ENCODE assay signal across 25 mouse cellular contexts in genomic region chrX:134245946-134246345, GRCm38 (mm10). TPM values are rescaled to one million over a fixed set of nuclear protein-coding genes. Genes with fewer than 3 reads are reported as not detected.
DNase-seq lines count a peak whose midpoint lies in the region; ATAC-seq lines count a peak whose summit lies in the region.
"Had no signal": no experiment of that assay in that cellular context is flagged by ENCODE, and none has a peak within 500 bp of the region (broad histone marks: within the 10 kb centered on the region; RNA-seq: fewer than 3 reads in every experiment).

No protein-coding gene starts in this region.

- DNase-seq in adrenal gland, adult 8-10 months = peak; percentile 13
- no peak for DNase-seq in adrenal gland, postnatal 4 days (ENCODE audit: low spot score in 2 of 2)
- peak; percentile 18 for DNase-seq in adrenal gland, postnatal 14 days
- peak; percentile 3 for DNase-seq in adrenal gland, postnatal 25 days
- DNase-seq: cerebellum, adult 11-12 months; cerebellum, adult 8-10 months; cerebellum, postnatal 10 days; cerebellum, postnatal 36 days; embryo, embryonic 11 days; gastrocnemius, postnatal 10 days; gastrocnemius, postnatal 36 days; heart, adult 2 months; heart, postnatal 14 days; heart, postnatal 4 days had no signal

- ATAC-seq in cerebellum, adult (ENCODE audit: insufficient number of reproducible peaks, low FRiP score, low TSS enrichment) = no peak
- no peak for ATAC-seq in monocyte, adult 5-6 weeks (replicated peaks; ENCODE audit: insufficient number of reproducible peaks, low FRiP score, low TSS enrichment, poor library complexity, severe bottlenecking)
- ATAC-seq: CD4-positive, CD25-positive, alpha-beta regulatory T cell, adult 4 months; forebrain, embryonic 13.5 days; forebrain, embryonic 16.5 days; hindbrain, postnatal 0 days; inflammation-experienced regulatory T-cells, adult 6 months; intestine, embryonic 16.5 days had no signal

RNA-seq across cellular contexts. Expression of gene Nox1, which starts 24.2 kb away (rescaled TPM):
- 1 to 10 TPM in 1 of 4 experiments, under 1 TPM in 3; 0.27 to 1.7 (median 0.62) TPM for total RNA-seq in adrenal gland, adult 8-10 months (2022)
- total RNA-seq in adrenal gland, postnatal 4 days (2021) = 1 to 10 TPM in 1 of 2 experiments, under 1 TPM in 1; 0.82 to 1.6 TPM
- 0.67 and 0.68 TPM in 2 replicates for total RNA-seq in adrenal gland, postnatal 14 days (2021)
- 0.79 TPM in 1 of 2 replicates, not detected in the other for total RNA-seq in adrenal gland, postnatal 25 days (2021)
- 0.29 to 0.85 TPM in 2 of 3 replicates, not detected in the other for total RNA-seq in monocyte, adult 5-6 weeks (2017)
- total RNA-seq: gastrocnemius, adult 18-20 months; granulocyte monocyte progenitor cell, adult 5-6 weeks; heart, postnatal 14 days; hindbrain, postnatal 0 days had no signal

RNA-seq across cellular contexts. Expression of gene Trmt2b, which starts 30.8 kb away (rescaled TPM):
- total RNA-seq in adrenal gland, adult 8-10 months (2022) = 10 to 100 TPM; 40.1 to 63.5 (median 55.3) TPM
- 10 to 100 TPM; 28.8 to 35.6 TPM for total RNA-seq in adrenal gland, postnatal 4 days (2021)
- total RNA-seq in adrenal gland, postnatal 14 days (2021) = 41.4 and 43.2 TPM in 2 replicates
- total RNA-seq in adrenal gland, postnatal 25 days (2021) = 32.6 and 39.3 TPM in 2 replicates
- total RNA-seq in monocyte, adult 5-6 weeks (2017) = 18.0 to 30.4 TPM (median 19.6 TPM) in 3 replicates

RNA-seq across cellular contexts. Expression of gene Tmem35a, which starts 49.1 kb away (rescaled TPM):
- total RNA-seq in adrenal gland, adult 8-10 months (2022) = 100 to 1,000 TPM; 397 to 535 (median 497) TPM
- 100 to 1,000 TPM; 117 to 155 TPM for total RNA-seq in adrenal gland, postnatal 4 days (2021)
- total RNA-seq in adrenal gland, postnatal 14 days (2021) = 170 and 191 TPM in 2 replicates
- 216 and 250 TPM in 2 replicates for total RNA-seq in adrenal gland, postnatal 25 days (2021)
- total RNA-seq in monocyte, adult 5-6 weeks (2017) = not detected in 3 replicates
- total RNA-seq: gastrocnemius, adult 18-20 months; granulocyte monocyte progenitor cell, adult 5-6 weeks; MEL had no signal

RNA-seq across cellular contexts. Expression of gene Arl13a, which starts 58.6 kb away (rescaled TPM):
- total RNA-seq in adrenal gland, adult 8-10 months (2022) = not detected
- total RNA-seq in adrenal gland, postnatal 4 days (2021) = not detected
- not detected in 2 replicates for total RNA-seq in adrenal gland, postnatal 14 days (2021)
- not detected in 2 replicates for total RNA-seq in adrenal gland, postnatal 25 days (2021)
- not detected in 3 replicates for total RNA-seq in monocyte, adult 5-6 weeks (2017)
- total RNA-seq: gastrocnemius, adult 18-20 months; gastrocnemius, postnatal 10 days; gastrocnemius, postnatal 36 days; granulocyte monocyte progenitor cell, adult 5-6 weeks; heart, adult 2 months; heart, postnatal 14 days; heart, postnatal 4 days; hindbrain, postnatal 0 days; MEL had no signal

Comparison
In these comparisons a context has a peak if more than half of its experiments do, and no peak if none do; other contexts are left out.
1. DNase-seq: peak in adrenal gland, adult 8-10 months (single experiment), adrenal gland, postnatal 14 days (single experiment) and adrenal gland, postnatal 25 days (single experiment); none in adrenal gland, postnatal 4 days (0 of 2).
2. RNA of gene Tmem35a, which starts 49.1 kb away (total RNA-seq): 397 to 535 TPM in adrenal gland, adult 8-10 months, 216 to 250 TPM in adrenal gland, postnatal 25 days, 170 to 191 TPM in adrenal gland, postnatal 14 days and 117 to 155 TPM in adrenal gland, postnatal 4 days; not detected in monocyte, adult 5-6 weeks; every median in the first group is over 100 times any median in the second.